Mouse (Mus musculus) liver, adult 2 months (tissue): ENCODE measurements at regions not wholly inside any gene's neighbourhood (a gene's known extent, or its start where the extent isn't known, plus 50 kb on each side); places are given as distances from the start of the nearest gene placed in this dataset.

Experiments
- CTCF ChIP-seq: fragments of 200-500 bp; IDR thresholded peaks from 2 replicates; pipeline ENCODE4 v1.5.1; 2011; ENCODE audit warnings: low read depth, low read length, control low read depth
- POLR2A ChIP-seq: fragments of 200-500 bp; IDR thresholded peaks from 2 replicates; pipeline ENCODE4 v1.6.1; 2011; ENCODE audit warnings: low read length, control low read depth; ENCODE audit not compliant: insufficient read depth; ENCODE audit errors: extremely low read depth

GRCm38 (mm10) chr1:177609683-177610082, 119.9 kb upstream of the 1700016C15Rik start:
- TF ChIP-seq POLR2A, result no peak
- no peak for TF ChIP-seq CTCF
